ENCODE assay signal across 8 mouse cellular contexts in the genomic region with DNA sequence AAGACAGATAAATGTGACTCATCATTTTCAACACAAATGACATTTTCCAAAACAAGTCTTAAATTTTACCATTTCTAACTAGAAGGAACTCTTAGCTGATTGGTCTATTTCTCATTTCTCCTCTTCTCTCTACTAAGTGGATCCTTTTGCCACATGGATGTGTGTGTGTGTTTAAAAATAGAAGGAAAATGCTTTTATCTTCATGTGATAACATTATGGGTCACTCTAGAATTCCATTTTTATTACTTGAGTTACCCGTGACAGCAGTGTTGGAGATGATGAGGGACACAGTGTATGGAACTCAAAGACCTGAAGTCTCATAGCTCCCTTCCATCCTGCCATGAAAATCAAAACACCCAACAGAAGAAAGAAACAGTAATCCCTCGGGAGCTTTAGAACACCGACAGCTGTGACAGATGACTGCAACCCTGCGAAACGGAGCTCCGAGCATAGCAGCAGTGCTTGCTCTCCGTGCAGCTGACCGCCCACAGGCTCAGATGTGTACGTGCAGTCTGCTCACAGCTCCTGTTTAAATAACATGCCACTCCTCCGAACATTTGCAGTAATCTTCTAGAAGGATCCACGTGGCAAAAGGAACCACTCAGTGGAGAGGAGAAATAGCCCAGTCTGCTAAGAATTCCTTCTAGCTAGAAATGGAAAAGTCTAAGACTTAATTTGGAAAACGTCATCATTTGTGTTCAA. TPM values are rescaled to one million over a fixed set of nuclear protein-coding genes. Genes with fewer than 3 reads are reported as not detected.
DNase-seq lines count a peak whose midpoint lies in the region; ATAC-seq and TF ChIP-seq lines count a peak whose summit lies in the region.

No protein-coding gene starts in this region.

- H3K4me2 ChIP-seq in kidney, postnatal 0 days (ENCODE audit: low read length) = peak overlapping the region; percentile 38
- peak overlapping the region; percentile 33 for H3K4me2 ChIP-seq in hindbrain, embryonic 13.5 days
- H3K4me2 ChIP-seq in stomach, embryonic 16.5 days (ENCODE audit: low read depth, low read length) = peak overlapping the region; percentile 44

- peak; percentile 84 for DNase-seq in kidney, postnatal 0 days (ENCODE audit: low spot score)
- no peak for DNase-seq in kidney, postnatal 36 days
- DNase-seq in embryo, embryonic 11 days = peak; percentile 79
- peak; percentile 79 for DNase-seq in mesoderm, embryonic 11.5 days (ENCODE audit: low read depth, low spot score)
- no peak for DNase-seq in ovary, adult 18-20 months (ENCODE audit: low spot score)
- no peak for DNase-seq in ovary, postnatal 36 days (ENCODE audit: low spot score)

- no peak overlapping the region for H3K4me3 ChIP-seq in kidney, postnatal 0 days (replicated peaks; ENCODE audit: low read depth, low read length)
- H3K4me3 ChIP-seq in hindbrain, embryonic 13.5 days = no peak overlapping the region
- peak overlapping the region; percentile 27 for H3K4me3 ChIP-seq in stomach, embryonic 16.5 days (replicated peaks; ENCODE audit: low read length)

- no peak overlapping the region for H3K27ac ChIP-seq in kidney, postnatal 0 days
- H3K27ac ChIP-seq in hindbrain, embryonic 13.5 days = peak overlapping the region; percentile 35; the same call in 1 of the 2 replicates
- H3K27ac ChIP-seq in stomach, embryonic 16.5 days (ENCODE audit: low read length) = peak overlapping the region; percentile 42

- peak; percentile 22; the same call in 1 of the 2 replicates for TF ChIP-seq CTCF in kidney, postnatal 0 days (IDR thresholded peaks at IDR 0.05; ENCODE audit: low read depth)

- 10% methylated on average over 12 of the region's 12 CpGs for WGBS in kidney, postnatal 0 days
- WGBS in hindbrain, embryonic 13.5 days = 17% methylated on average over 12 of the region's 12 CpGs
- 9% methylated on average over 12 of the region's 12 CpGs for WGBS in stomach, embryonic 16.5 days

- H3K9ac ChIP-seq in kidney, postnatal 0 days (ENCODE audit: low read depth, low read length) = no peak overlapping the region
- H3K9ac ChIP-seq in hindbrain, embryonic 13.5 days = no peak overlapping the region
- H3K9ac ChIP-seq in stomach, embryonic 16.5 days (ENCODE audit: low read length) = no peak overlapping the region

- no peaks in the 10 kb centered on the region for H3K9me3 ChIP-seq in kidney, postnatal 0 days (replicated peaks; ENCODE audit: low read length)
- H3K9me3 ChIP-seq in hindbrain, embryonic 13.5 days = no peaks in the 10 kb centered on the region
- no peaks in the 10 kb centered on the region for H3K9me3 ChIP-seq in stomach, embryonic 16.5 days (replicated peaks; ENCODE audit: control insufficient read depth, low read length)

- no peaks in the 10 kb centered on the region for H3K4me1 ChIP-seq in kidney, postnatal 0 days (replicated peaks; ENCODE audit: insufficient read depth, low read length)
- peaks cover 15% of the 10 kb centered on the region for H3K4me1 ChIP-seq in hindbrain, embryonic 13.5 days (replicated peaks)
- peaks cover 11% of the 10 kb centered on the region for H3K4me1 ChIP-seq in stomach, embryonic 16.5 days (ENCODE audit: control insufficient read depth, insufficient read depth, low read length)

- peak; percentile 84 for ATAC-seq in kidney, postnatal 0 days (replicated peaks; ENCODE audit: low FRiP score, low read depth)
- peak; percentile 79 for ATAC-seq in hindbrain, embryonic 13.5 days (ENCODE audit: low FRiP score)
- peak; percentile 95 for ATAC-seq in stomach, embryonic 16.5 days (ENCODE audit: insufficient read depth, low FRiP score)

- H3K27me3 ChIP-seq in kidney, postnatal 0 days (ENCODE audit: insufficient read depth, low read length) = no peaks in the 10 kb centered on the region
- no peaks in the 10 kb centered on the region for H3K27me3 ChIP-seq in hindbrain, embryonic 13.5 days
- no peaks in the 10 kb centered on the region for H3K27me3 ChIP-seq in stomach, embryonic 16.5 days (ENCODE audit: control insufficient read depth, insufficient read depth, low read length)

- H3K36me3 ChIP-seq in kidney, postnatal 0 days (ENCODE audit: insufficient read depth, low read length) = no peaks in the 10 kb centered on the region
- no peaks in the 10 kb centered on the region for H3K36me3 ChIP-seq in hindbrain, embryonic 13.5 days
- no peaks in the 10 kb centered on the region for H3K36me3 ChIP-seq in stomach, embryonic 16.5 days (ENCODE audit: control insufficient read depth, insufficient read depth, low read length)

RNA-seq across cellular contexts. Expression of gene Best3, which starts 27.7 kb away (rescaled TPM):
- 0.11 and 0.22 TPM in 2 replicates for polyA plus RNA-seq in kidney, postnatal 0 days (2015; fragmentation: Nextera tagmentation; extraction: Ambion mirVana)
- polyA plus RNA-seq in hindbrain, embryonic 13.5 days (2015; fragmentation: Nextera tagmentation; extraction: Ambion mirVana) = 0.08 and 0.14 TPM in 2 replicates
- 0.59 TPM in 1 of 2 replicates, not detected in the other for polyA plus RNA-seq in stomach, embryonic 16.5 days (2015; fragmentation: Nextera tagmentation; extraction: Ambion mirVana)

RNA-seq across cellular contexts. Expression of gene Lrrc10, which starts 31.3 kb away (rescaled TPM):
- polyA plus RNA-seq in kidney, postnatal 0 days (2015; fragmentation: Nextera tagmentation; extraction: Ambion mirVana) = not detected in 2 replicates
- not detected in 2 replicates for polyA plus RNA-seq in hindbrain, embryonic 13.5 days (2015; fragmentation: Nextera tagmentation; extraction: Ambion mirVana)
- polyA plus RNA-seq in stomach, embryonic 16.5 days (2015; fragmentation: Nextera tagmentation; extraction: Ambion mirVana) = not detected in 2 replicates

RNA-seq across cellular contexts. Expression of gene Gm10271, which starts 41.4 kb away (rescaled TPM):
- polyA plus RNA-seq in kidney, postnatal 0 days (2015; fragmentation: Nextera tagmentation; extraction: Ambion mirVana) = not detected in 2 replicates
- polyA plus RNA-seq in hindbrain, embryonic 13.5 days (2015; fragmentation: Nextera tagmentation; extraction: Ambion mirVana) = not detected in 2 replicates
- polyA plus RNA-seq in stomach, embryonic 16.5 days (2015; fragmentation: Nextera tagmentation; extraction: Ambion mirVana) = not detected in 2 replicates

RNA-seq across cellular contexts. Expression of gene Cct2, which starts 49.8 kb away (rescaled TPM):
- polyA plus RNA-seq in kidney, postnatal 0 days (2015; fragmentation: Nextera tagmentation; extraction: Ambion mirVana) = 183 and 198 TPM in 2 replicates
- 276 and 284 TPM in 2 replicates for polyA plus RNA-seq in hindbrain, embryonic 13.5 days (2015; fragmentation: Nextera tagmentation; extraction: Ambion mirVana)
- 201 and 215 TPM in 2 replicates for polyA plus RNA-seq in stomach, embryonic 16.5 days (2015; fragmentation: Nextera tagmentation; extraction: Ambion mirVana)

Comparison
In these comparisons a context has a peak if more than half of its experiments do, and no peak if none do; other contexts are left out.
1. DNase-seq: peak in kidney, postnatal 0 days (single experiment), embryo, embryonic 11 days (single experiment) and mesoderm, embryonic 11.5 days (single experiment); none in kidney, postnatal 36 days (0 of 2), ovary, adult 18-20 months (single experiment) and ovary, postnatal 36 days (single experiment).
2. Peak in every context shown above with its lines, with median percentiles within 50 percentile points of each other: ATAC-seq and H3K4me2 ChIP-seq.